ENCODE assay signal across 7 mouse cellular contexts in genomic region chr17:15009706-15010413, GRCm38 (mm10). TPM values are rescaled to one million over a fixed set of nuclear protein-coding genes. Genes with fewer than 3 reads are reported as not detected.
DNase-seq lines count a peak whose midpoint lies in the region; ATAC-seq and TF ChIP-seq lines count a peak whose summit lies in the region.
"Not testable (repeated sequence)": the region's sequence is repeated elsewhere in the genome, so short reads cannot be mapped to it uniquely, and the experiment has no call there.

Gm3435 (plus strand) TSS chr17:15010176.

- not testable (repeated sequence) for H3K4me3 ChIP-seq in embryonic facial prominence, embryonic 12.5 days; forebrain, embryonic 16.5 days (replicated peaks; ENCODE audit: low read length); hindbrain, embryonic 10.5 days; intestine, postnatal 0 days (ENCODE audit: low read depth, low read length); liver, embryonic 13.5 days (replicated peaks); midbrain, embryonic 10.5 days; neural tube, embryonic 14.5 days (ENCODE audit: low read depth, low read length)

- not testable (repeated sequence) for H3K36me3 ChIP-seq in embryonic facial prominence, embryonic 12.5 days; forebrain, embryonic 16.5 days (ENCODE audit: control insufficient read depth, insufficient read depth); hindbrain, embryonic 10.5 days; intestine, postnatal 0 days (ENCODE audit: control insufficient read depth, insufficient read depth); liver, embryonic 13.5 days; midbrain, embryonic 10.5 days; neural tube, embryonic 14.5 days (ENCODE audit: control insufficient read depth, insufficient read depth, low read length)

- not testable (repeated sequence) for DNase-seq in hindbrain, embryonic 10.5 days (ENCODE audit: low spot score); liver, embryonic 13.5 days; midbrain, embryonic 10.5 days (ENCODE audit: low spot score)

- H3K4me2 ChIP-seq in embryonic facial prominence, embryonic 12.5 days (replicated peaks); forebrain, embryonic 16.5 days (ENCODE audit: low read length); intestine, postnatal 0 days (replicated peaks; ENCODE audit: low read depth); liver, embryonic 13.5 days; neural tube, embryonic 14.5 days (ENCODE audit: low read depth, low read length): not testable (repeated sequence)

- H3K27ac ChIP-seq in embryonic facial prominence, embryonic 12.5 days; forebrain, embryonic 16.5 days (ENCODE audit: low read length); hindbrain, embryonic 10.5 days; intestine, postnatal 0 days (ENCODE audit: low read depth, low read length); liver, embryonic 13.5 days; midbrain, embryonic 10.5 days (replicated peaks); neural tube, embryonic 14.5 days (ENCODE audit: low read depth, low read length): not testable (repeated sequence)

- not testable (repeated sequence) for H3K27me3 ChIP-seq in embryonic facial prominence, embryonic 12.5 days; forebrain, embryonic 16.5 days (replicated peaks; ENCODE audit: control insufficient read depth, insufficient read depth, low read length); hindbrain, embryonic 10.5 days (ENCODE audit: insufficient read depth, poor library complexity, severe bottlenecking); intestine, postnatal 0 days (replicated peaks; ENCODE audit: control insufficient read depth, insufficient read depth, low read length); liver, embryonic 13.5 days; midbrain, embryonic 10.5 days (ENCODE audit: low read depth, poor library complexity, severe bottlenecking); neural tube, embryonic 14.5 days (ENCODE audit: control insufficient read depth, insufficient read depth, low read length)

- H3K9ac ChIP-seq in embryonic facial prominence, embryonic 12.5 days; forebrain, embryonic 16.5 days (replicated peaks; ENCODE audit: low read depth, low read length); intestine, postnatal 0 days (ENCODE audit: low read depth, low read length); liver, embryonic 13.5 days; neural tube, embryonic 14.5 days (replicated peaks; ENCODE audit: low read depth, low read length): not testable (repeated sequence)

- H3K4me1 ChIP-seq in embryonic facial prominence, embryonic 12.5 days; forebrain, embryonic 16.5 days (replicated peaks; ENCODE audit: control insufficient read depth, insufficient read depth, low read length); hindbrain, embryonic 10.5 days (replicated peaks); intestine, postnatal 0 days (replicated peaks; ENCODE audit: control insufficient read depth, insufficient read depth, low read length); liver, embryonic 13.5 days (replicated peaks); midbrain, embryonic 10.5 days; neural tube, embryonic 14.5 days (ENCODE audit: control insufficient read depth, insufficient read depth, low read length): not testable (repeated sequence)

- WGBS in embryonic facial prominence, embryonic 12.5 days = no CpG with 5 or more reads among the region's 60 CpGs
- no CpG with 5 or more reads among the region's 60 CpGs for WGBS in forebrain, embryonic 16.5 days
- no CpG with 5 or more reads among the region's 60 CpGs for WGBS in hindbrain, embryonic 10.5 days
- no CpG with 5 or more reads among the region's 60 CpGs for WGBS in intestine, postnatal 0 days
- WGBS in liver, embryonic 13.5 days (ENCODE audit: insufficient replicate concordance) = no CpG with 5 or more reads among the region's 60 CpGs
- WGBS in midbrain, embryonic 10.5 days = no CpG with 5 or more reads among the region's 60 CpGs
- no CpG with 5 or more reads among the region's 60 CpGs for WGBS in neural tube, embryonic 14.5 days

- peak; percentile 94 for ATAC-seq in embryonic facial prominence, embryonic 12.5 days (ENCODE audit: insufficient number of reproducible peaks, insufficient read depth, low FRiP score, low TSS enrichment)
- peak; percentile 99 for ATAC-seq in forebrain, embryonic 16.5 days
- ATAC-seq in intestine, postnatal 0 days = peak; percentile 99
- ATAC-seq in liver, embryonic 13.5 days (ENCODE audit: low read depth) = peak; percentile 95
- peak; percentile 98 for ATAC-seq in neural tube, embryonic 14.5 days (ENCODE audit: low read depth)

- not testable (repeated sequence) for TF ChIP-seq CTCF in intestine, postnatal 0 days (IDR thresholded peaks at IDR 0.05; ENCODE audit: low read depth)

- H3K9me3 ChIP-seq in embryonic facial prominence, embryonic 12.5 days; forebrain, embryonic 16.5 days (ENCODE audit: control insufficient read depth, low read length); hindbrain, embryonic 10.5 days; intestine, postnatal 0 days (ENCODE audit: control insufficient read depth); liver, embryonic 13.5 days (replicated peaks); midbrain, embryonic 10.5 days (replicated peaks); neural tube, embryonic 14.5 days (ENCODE audit: control insufficient read depth, low read length): not testable (repeated sequence)

RNA-seq across cellular contexts. Expression of gene Gm3435, which starts in this region (rescaled TPM):
- 6.7 and 7.2 TPM in 2 replicates for polyA plus RNA-seq in embryonic facial prominence, embryonic 12.5 days (2016; fragmentation: Nextera tagmentation; extraction: Ambion mirVana)
- polyA plus RNA-seq in forebrain, embryonic 16.5 days (2015; fragmentation: Nextera tagmentation; extraction: Ambion mirVana) = 8.5 and 9.9 TPM in 2 replicates
- 10.1 and 12.6 TPM in 2 replicates for polyA plus RNA-seq in hindbrain, embryonic 10.5 days (2016; fragmentation: Nextera tagmentation; extraction: Ambion mirVana)
- 3.6 and 5.8 TPM in 2 replicates for polyA plus RNA-seq in intestine, postnatal 0 days (2015; fragmentation: Nextera tagmentation; extraction: Ambion mirVana)
- 3.8 and 4.8 TPM in 2 replicates for polyA plus RNA-seq in liver, embryonic 13.5 days (2015; fragmentation: Nextera tagmentation; extraction: Ambion mirVana)
- polyA plus RNA-seq in midbrain, embryonic 10.5 days (2016; fragmentation: Nextera tagmentation; extraction: Ambion mirVana) = 9.9 and 11.3 TPM in 2 replicates
- polyA plus RNA-seq in neural tube, embryonic 14.5 days (2014; fragmentation: Nextera tagmentation; extraction: Ambion mirVana) = 4.6 and 6.6 TPM in 2 replicates
